Mouse (Mus musculus) brain, embryonic 14.5 days (tissue): ENCODE results near the gene Nlgn1.

Source experiments
- CTCF ChIP-seq: fragments of 200-500 bp; IDR thresholded peaks from 2 replicates; pipeline ENCODE4 v1.5.1; 2012; ENCODE audit warnings: inconsistent platforms, mild to moderate bottlenecking, moderate library complexity, borderline replicate concordance; ENCODE audit not compliant: insufficient read depth, insufficient read length; ENCODE audit errors: extremely low read depth
- POLR2A ChIP-seq: fragments of 200-500 bp; IDR thresholded peaks from 2 replicates; pipeline ENCODE4 v1.6.1; 2012; ENCODE audit warnings: mild to moderate bottlenecking, inconsistent platforms, borderline replicate concordance; ENCODE audit not compliant: poor library complexity, insufficient read depth, insufficient read length, severe bottlenecking; ENCODE audit errors: extremely low read depth

DNA sequence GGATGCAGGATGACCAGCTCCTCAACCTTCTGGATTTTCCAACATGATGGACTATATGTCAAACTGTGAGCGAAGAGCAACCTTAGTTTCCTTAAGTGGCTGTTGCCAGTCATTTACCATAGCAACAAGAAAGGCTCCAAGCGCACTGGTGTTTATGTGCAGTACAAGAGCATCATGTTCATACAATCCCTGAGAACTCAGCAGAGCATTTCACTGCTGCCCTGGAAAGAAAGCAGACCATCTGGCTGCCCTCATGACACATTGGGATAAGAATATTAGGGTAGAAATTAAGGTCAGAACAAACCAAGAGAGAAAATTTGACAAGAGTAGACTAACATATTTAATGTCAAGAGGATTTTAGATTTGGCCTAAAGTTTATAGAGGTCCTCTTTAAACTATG lies 306.2 kb downstream of the Nlgn1 start:
- TF ChIP-seq CTCF (no peak), POLR2A (no peak)
